Mouse (Mus musculus) CD4-positive helper T cell, adult 2 months (primary cell): ENCODE results near the gene Parl.

ENCODE experiments used
- DNase-seq: peaks from one replicate; pipeline ENCODE4 v3.0.0-alpha.2; 2012; ENCODE audit warnings: low read depth, missing footprints, low spot score

Parl gene

GRCm38 (mm10) chr16:20238646-20239045 is 63.5 kb downstream of the Parl start:
- no peak for DNase-seq

DNA sequence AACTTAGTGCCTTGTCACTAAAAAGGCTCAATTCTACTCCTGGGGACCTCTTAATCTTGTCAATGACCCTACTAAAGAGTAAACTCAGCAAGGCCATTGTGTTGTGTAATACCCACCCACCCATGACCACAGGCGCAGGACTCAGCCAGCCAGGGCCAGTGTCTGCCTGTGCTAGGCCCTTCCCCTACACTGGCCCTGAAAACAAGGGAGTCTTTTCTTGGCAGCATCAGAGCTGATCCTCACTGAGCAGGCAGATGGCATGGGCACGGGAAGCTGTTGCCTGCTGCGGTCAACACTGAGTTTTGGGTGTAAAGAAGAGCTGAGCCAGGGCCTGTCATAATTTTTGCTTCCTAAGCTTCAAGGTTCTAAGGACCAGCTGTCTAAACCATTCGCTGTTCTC is 64.8 kb downstream of the Parl start:
- DNase-seq, result no peak

GRCm38 (mm10) chr16:20234406-20234805 is 67.8 kb downstream of the Parl start:
- no peak for DNase-seq
